Mouse (Mus musculus) 416B (cell line): ENCODE results near the gene Sec24d.
A peak's percentile ranks its signal among the peaks of the same experiment; 100 is the strongest.

Experiments
- DNase-seq: peaks from one replicate; pipeline ENCODE4 v3.0.0; 2011; ENCODE audit warnings: low read depth

The Sec24d gene

GRCm38 (mm10) chr3:123266753-123267651, at the start of gene Sec24d:
Gene Sec24d (plus strand): TSS chr3:123267455.
- DNase-seq = no peak

GRCm38 (mm10) chr3:123218646-123219045, 48.6 kb upstream of the Sec24d start:
- peak; percentile 4 for DNase-seq

- no peak for DNase-seq
Observed at GRCm38 (mm10) chr3:123227276-123227675, 40.0 kb upstream of the Sec24d start.

GRCm38 (mm10) chr3:123231639-123232038, 35.6 kb upstream of the Sec24d start:
- DNase-seq = no peak

- peak; percentile 40 for DNase-seq
Observed at GRCm38 (mm10) chr3:123234191-123234836, 32.9 kb upstream of the Sec24d start.

- no peak for DNase-seq
Observed at GRCm38 (mm10) chr3:123235495-123235894, 31.8 kb upstream of the Sec24d start.

GRCm38 (mm10) chr3:123235921-123236320, 31.3 kb upstream of the Sec24d start, which contains the start of gene Synpo2:
Gene Synpo2 (minus strand): TSS chr3:123236149.
- no peak for DNase-seq

GRCm38 (mm10) chr3:123237039-123237438, 30.2 kb upstream of the Sec24d start:
- no peak for DNase-seq

- DNase-seq = no peak
Observed at GRCm38 (mm10) chr3:123237446-123237845, 29.8 kb upstream of the Sec24d start.

- DNase-seq = no peak
Observed at GRCm38 (mm10) chr3:123244376-123244775, 22.9 kb upstream of the Sec24d start.

GRCm38 (mm10) chr3:123245646-123246045, 21.6 kb upstream of the Sec24d start:
- DNase-seq = no peak

- peak; percentile 52 for DNase-seq
Observed at GRCm38 (mm10) chr3:123256181-123257101, 10.8 kb upstream of the Sec24d start.

- DNase-seq = no peak
Observed at GRCm38 (mm10) chr3:123258709-123259108, 8.5 kb upstream of the Sec24d start.

- DNase-seq = no peak
Observed at GRCm38 (mm10) chr3:123264706-123265105, 2.5 kb upstream of the Sec24d start.

GRCm38 (mm10) chr3:123267741-123268201, 516 bp downstream of the Sec24d start:
- no peak for DNase-seq

GRCm38 (mm10) chr3:123282866-123283615, 15.8 kb downstream of the Sec24d start:
- peak; percentile 24 for DNase-seq

- peak; percentile 8 for DNase-seq
Observed at GRCm38 (mm10) chr3:123284284-123284683, 17.0 kb downstream of the Sec24d start.

- DNase-seq = no peak
Observed at GRCm38 (mm10) chr3:123285649-123286048, 18.4 kb downstream of the Sec24d start.

GRCm38 (mm10) chr3:123288856-123289570, 21.8 kb downstream of the Sec24d start:
- DNase-seq = no peak

GRCm38 (mm10) chr3:123291670-123292069, 24.4 kb downstream of the Sec24d start:
- no peak for DNase-seq
